Mouse (Mus musculus) liver, embryonic 16.5 days (tissue): ENCODE measurements at regions not wholly inside any gene's neighbourhood (a gene's known extent, or its start where the extent isn't known, plus 50 kb on each side); places are given as distances from the start of the nearest gene placed in this dataset.
A peak's percentile ranks its signal among the peaks of the same experiment; 100 is the strongest.

Source experiments
- ATAC-seq: fragments of 200-750 bp; cut with Nextera tagmentation; 2 replicates; pipeline ENCODE4 v1.8.0; 2017; ENCODE audit warnings: low read depth, mild to moderate bottlenecking, moderate number of reproducible peaks, moderate library complexity
- H3K27ac ChIP-seq: fragments of 300-500 bp; sonication (generic); 2 replicates; pipeline ENCODE4 v1.5.1; 2014; ENCODE audit warnings: mild to moderate bottlenecking, low read length
- H3K27me3 ChIP-seq: fragments of 300-500 bp; sonication (generic); 2 replicates; pipeline ENCODE4 v1.6.1; 2014; ENCODE audit warnings: low read depth, low read length, mixed read lengths; ENCODE audit not compliant: control insufficient read depth, insufficient read depth
- H3K36me3 ChIP-seq: fragments of 300-500 bp; sonication (generic); 2 replicates; pipeline ENCODE4 v1.6.1; 2014; ENCODE audit warnings: mild to moderate bottlenecking; ENCODE audit not compliant: control insufficient read depth, insufficient read depth
- H3K4me1 ChIP-seq: fragments of 300-500 bp; sonication (generic); 2 replicates; pipeline ENCODE4 v1.6.1; 2014; ENCODE audit warnings: low read depth, low read length, mixed read lengths; ENCODE audit not compliant: control insufficient read depth
- H3K4me2 ChIP-seq: fragments of 300-500 bp; sonication (generic); 2 replicates; pipeline ENCODE4 v1.6.1; 2014; ENCODE audit warnings: low read depth, low read length, mixed read lengths
- H3K4me3 ChIP-seq: fragments of 300-500 bp; sonication (generic); 2 replicates; pipeline ENCODE4 v1.5.1; 2014; ENCODE audit warnings: low read depth, mild to moderate bottlenecking, low read length
- H3K9ac ChIP-seq: fragments of 300-500 bp; sonication (generic); 2 replicates; pipeline ENCODE4 v1.6.1; 2014; ENCODE audit warnings: low read depth, low read length
- H3K9me3 ChIP-seq: fragments of 300-500 bp; sonication (generic); replicated peaks from 2 replicates; pipeline ENCODE4 v1.6.1; 2016; ENCODE audit warnings: low read length; ENCODE audit not compliant: control insufficient read depth
- WGBS: fragments of 180-500 bp; shearing (Covaris S2); extraction: QIAGEN DNeasy Blood & Tissue Kit; methylation state at CpG from one replicate; pipeline ENCODE4 v1.1.7; 2014; ENCODE audit not compliant: insufficient replicate concordance; 5-methylcytosine and 5-hydroxymethylcytosine counted together

GRCm38 (mm10) chr5:148742158-148742835, 186.8 kb downstream of the Katnal1 start:
- no peaks in the 10 kb centered on the region for H3K27me3 ChIP-seq
- H3K4me1 ChIP-seq = peaks cover 14% of the 10 kb centered on the region
- H3K36me3 ChIP-seq = no peaks in the 10 kb centered on the region
- H3K9ac ChIP-seq = no peak overlapping the region
- no peak overlapping the region for H3K4me2 ChIP-seq
- no peak for ATAC-seq
- H3K9me3 ChIP-seq = no peaks in the 10 kb centered on the region
- 72% methylated on average over 8 of the region's 8 CpGs for WGBS
- no peak overlapping the region for H3K4me3 ChIP-seq
- H3K27ac ChIP-seq = no peak overlapping the region

- Histone ChIP-seq H3K4me3 (no peak overlapping the region), H3K4me2 (no peak overlapping the region), H3K36me3 (no peaks in the 10 kb centered on the region), H3K9me3 (no peaks in the 10 kb centered on the region), H3K27ac (peak overlapping the region; percentile 65), H3K4me1 (peaks cover 14% of the 10 kb centered on the region), H3K27me3 (no peaks in the 10 kb centered on the region), H3K9ac (no peak overlapping the region)
- no peak for ATAC-seq
- WGBS = 59% methylated on average over 19 of the region's 19 CpGs
Observed at GRCm38 (mm10) chr5:148741267-148742004, 187.7 kb downstream of the Katnal1 start.

- Histone ChIP-seq H3K36me3 (no peaks in the 10 kb centered on the region), H3K27me3 (no peaks in the 10 kb centered on the region), H3K4me2 (no peak overlapping the region), H3K9ac (no peak overlapping the region), H3K4me3 (no peak overlapping the region), H3K4me1 (peaks cover 14% of the 10 kb centered on the region), H3K27ac (peak overlapping the region; percentile 65), H3K9me3 (no peaks in the 10 kb centered on the region)
- peak; percentile 84 for ATAC-seq
- 60% methylated on average over 15 of the region's 15 CpGs for WGBS
Observed at GRCm38 (mm10) chr5:148740366-148741266, 188.0 kb upstream of the Ubl3 start.

- H3K9me3 ChIP-seq = no peaks in the 10 kb centered on the region
- 59% methylated on average over 2 of the region's 2 CpGs for WGBS
- H3K4me1 ChIP-seq = peaks cover 14% of the 10 kb centered on the region
- no peaks in the 10 kb centered on the region for H3K36me3 ChIP-seq
- H3K9ac ChIP-seq = no peak overlapping the region
- H3K27ac ChIP-seq = peak overlapping the region; percentile 33
- H3K4me2 ChIP-seq = no peak overlapping the region
- ATAC-seq = no peak
- no peak overlapping the region for H3K4me3 ChIP-seq
- H3K27me3 ChIP-seq = no peaks in the 10 kb centered on the region
Observed at GRCm38 (mm10) chr5:148739672-148740071, 187.1 kb upstream of the Ubl3 start.

- Histone ChIP-seq H3K27ac (0 out of 2 replicates have a peak overlapping the region, but pooled peaks have one; percentile 12), H3K9me3 (no peaks in the 10 kb centered on the region), H3K4me1 (peaks cover 14% of the 10 kb centered on the region), H3K36me3 (no peaks in the 10 kb centered on the region), H3K4me3 (no peak overlapping the region), H3K4me2 (no peak overlapping the region), H3K9ac (no peak overlapping the region), H3K27me3 (no peaks in the 10 kb centered on the region)
- 13% methylated on average over 3 of the region's 3 CpGs for WGBS
- peak; percentile 53 for ATAC-seq
Observed at GRCm38 (mm10) chr5:148739141-148739540, 186.6 kb upstream of the Ubl3 start.

- H3K36me3 ChIP-seq = no peaks in the 10 kb centered on the region
- 65% methylated on average over 15 of the region's 15 CpGs for WGBS
- H3K9me3 ChIP-seq = no peaks in the 10 kb centered on the region
- ATAC-seq = no peak
- H3K4me3 ChIP-seq = no peak overlapping the region
- H3K27me3 ChIP-seq = no peaks in the 10 kb centered on the region
- H3K27ac ChIP-seq = no peak overlapping the region
- no peak overlapping the region for H3K9ac ChIP-seq
- H3K4me2 ChIP-seq = no peak overlapping the region
- H3K4me1 ChIP-seq = no peaks in the 10 kb centered on the region
Observed at GRCm38 (mm10) chr5:148729541-148729940, 177.0 kb upstream of the Ubl3 start.

- Histone ChIP-seq H3K4me1 (no peaks in the 10 kb centered on the region), H3K36me3 (no peaks in the 10 kb centered on the region), H3K27ac (no peak overlapping the region), H3K4me2 (no peak overlapping the region), H3K9me3 (no peaks in the 10 kb centered on the region), H3K9ac (no peak overlapping the region), H3K4me3 (no peak overlapping the region), H3K27me3 (no peaks in the 10 kb centered on the region)
- 24% methylated on average over 1 of the region's 1 CpGs for WGBS
- ATAC-seq = no peak
Observed at GRCm38 (mm10) chr5:148728492-148728891, 175.9 kb upstream of the Ubl3 start.

- Histone ChIP-seq H3K4me2 (no peak overlapping the region), H3K27me3 (no peaks in the 10 kb centered on the region), H3K36me3 (no peaks in the 10 kb centered on the region), H3K9ac (no peak overlapping the region), H3K27ac (no peak overlapping the region), H3K4me1 (no peaks in the 10 kb centered on the region), H3K4me3 (no peak overlapping the region), H3K9me3 (no peaks in the 10 kb centered on the region)
- ATAC-seq = no peak
- 58% methylated on average over 7 of the region's 7 CpGs for WGBS
Observed at GRCm38 (mm10) chr5:148726442-148726841, 173.9 kb upstream of the Ubl3 start.
